Mouse (Mus musculus) embryonic fibroblast, embryonic 13.5 days (primary cell): ENCODE data around the gene Hsd17b7.

Experiments
- CTCF ChIP-seq: IDR thresholded peaks from 2 replicates; pipeline ENCODE4 v1.5.1; 2011; ENCODE audit warnings: mild to moderate bottlenecking, control low read depth, low read length, moderate library complexity, borderline replicate concordance; ENCODE audit not compliant: insufficient read depth
- POLR2A ChIP-seq: IDR thresholded peaks from 2 replicates; pipeline ENCODE4 v1.6.1; 2011; ENCODE audit warnings: low read depth, mild to moderate bottlenecking, control low read depth, low read length, moderate library complexity

- TF ChIP-seq CTCF (no peak), POLR2A (no peak)
Observed at GRCm38 (mm10) chr1:169932122-169932746, 36.8 kb downstream of the Hsd17b7 start.
